Mouse (Mus musculus): ENCODE data around the gene Alox12e. TPM values are rescaled to one million over a fixed set of nuclear protein-coding genes. Genes with fewer than 3 reads are reported as not detected.

Gene Alox12e
- polyA plus RNA-seq (2014; fragmentation: Illumina TruSeq; extraction: RNeasy Lipid Tissue Mini Kit (QIAGEN cat#74804); ENCODE audit: insufficient read depth, low read depth, low replicate concordance): not detected

GRCm38 (mm10) chr11:70322528-70322927 is at the start of gene Alox12e:
Alox12e (minus strand) TSS chr11:70322628.

GRCm38 (mm10) chr11:70351868-70352267 is 29.4 kb upstream of the Alox12e start, which contains the start of gene Alox15:
Alox15 (minus strand) TSS chr11:70352031.

Other genes starting within 250 kb of the Alox12e start
- 0.41 TPM for gene Asgr2, start 230.0 kb downstream of the Alox12e start, polyA plus RNA-seq (2014; fragmentation: Illumina TruSeq; extraction: RNeasy Lipid Tissue Mini Kit (QIAGEN cat#74804); ENCODE audit: insufficient read depth, low read depth, low replicate concordance)
- 26.9 TPM for gene Mgl2, start 192.3 kb downstream of the Alox12e start, polyA plus RNA-seq (2014; fragmentation: Illumina TruSeq; extraction: RNeasy Lipid Tissue Mini Kit (QIAGEN cat#74804); ENCODE audit: insufficient read depth, low read depth, low replicate concordance)
- gene Clec10a, start 166.4 kb downstream of the Alox12e start, polyA plus RNA-seq (2014; fragmentation: Illumina TruSeq; extraction: RNeasy Lipid Tissue Mini Kit (QIAGEN cat#74804); ENCODE audit: insufficient read depth, low read depth, low replicate concordance): 14.5 TPM
- gene Slc16a11, start 109.9 kb downstream of the Alox12e start, polyA plus RNA-seq (2014; fragmentation: Illumina TruSeq; extraction: RNeasy Lipid Tissue Mini Kit (QIAGEN cat#74804); ENCODE audit: insufficient read depth, low read depth, low replicate concordance): 54.5 TPM
- 4.1 TPM for gene Slc16a13, start 101.6 kb downstream of the Alox12e start, polyA plus RNA-seq (2014; fragmentation: Illumina TruSeq; extraction: RNeasy Lipid Tissue Mini Kit (QIAGEN cat#74804); ENCODE audit: insufficient read depth, low read depth, low replicate concordance)
- 15.8 TPM for gene Bcl6b, start 92.8 kb downstream of the Alox12e start, polyA plus RNA-seq (2014; fragmentation: Illumina TruSeq; extraction: RNeasy Lipid Tissue Mini Kit (QIAGEN cat#74804); ENCODE audit: insufficient read depth, low read depth, low replicate concordance)
- gene 0610010K14Rik, start 84.7 kb downstream of the Alox12e start, polyA plus RNA-seq (2014; fragmentation: Illumina TruSeq; extraction: RNeasy Lipid Tissue Mini Kit (QIAGEN cat#74804); ENCODE audit: insufficient read depth, low read depth, low replicate concordance): 69.1 TPM
- gene Gm21988, start 82.8 kb downstream of the Alox12e start, polyA plus RNA-seq (2014; fragmentation: Illumina TruSeq; extraction: RNeasy Lipid Tissue Mini Kit (QIAGEN cat#74804); ENCODE audit: insufficient read depth, low read depth, low replicate concordance): 8.1 TPM
- gene Rnasek, start 82.8 kb downstream of the Alox12e start, polyA plus RNA-seq (2014; fragmentation: Illumina TruSeq; extraction: RNeasy Lipid Tissue Mini Kit (QIAGEN cat#74804); ENCODE audit: insufficient read depth, low read depth, low replicate concordance): 203 TPM
- gene Alox12, start 67.3 kb downstream of the Alox12e start, polyA plus RNA-seq (2014; fragmentation: Illumina TruSeq; extraction: RNeasy Lipid Tissue Mini Kit (QIAGEN cat#74804); ENCODE audit: insufficient read depth, low read depth, low replicate concordance): 2.8 TPM
- gene Alox15, start 29.4 kb upstream of the Alox12e start, polyA plus RNA-seq (2014; fragmentation: Illumina TruSeq; extraction: RNeasy Lipid Tissue Mini Kit (QIAGEN cat#74804); ENCODE audit: insufficient read depth, low read depth, low replicate concordance): 3.7 TPM
- gene Pelp1, start 87.4 kb upstream of the Alox12e start, polyA plus RNA-seq (2014; fragmentation: Illumina TruSeq; extraction: RNeasy Lipid Tissue Mini Kit (QIAGEN cat#74804); ENCODE audit: insufficient read depth, low read depth, low replicate concordance): 9.8 TPM
- 37.6 TPM for gene Arrb2, start 110.0 kb upstream of the Alox12e start, polyA plus RNA-seq (2014; fragmentation: Illumina TruSeq; extraction: RNeasy Lipid Tissue Mini Kit (QIAGEN cat#74804); ENCODE audit: insufficient read depth, low read depth, low replicate concordance)
- gene Med11, start 129.3 kb upstream of the Alox12e start, polyA plus RNA-seq (2014; fragmentation: Illumina TruSeq; extraction: RNeasy Lipid Tissue Mini Kit (QIAGEN cat#74804); ENCODE audit: insufficient read depth, low read depth, low replicate concordance): 52.9 TPM
- gene Zmynd15, start 136.8 kb upstream of the Alox12e start, polyA plus RNA-seq (2014; fragmentation: Illumina TruSeq; extraction: RNeasy Lipid Tissue Mini Kit (QIAGEN cat#74804); ENCODE audit: insufficient read depth, low read depth, low replicate concordance): 3.2 TPM
- gene Cxcl16, start 137.4 kb upstream of the Alox12e start, polyA plus RNA-seq (2014; fragmentation: Illumina TruSeq; extraction: RNeasy Lipid Tissue Mini Kit (QIAGEN cat#74804); ENCODE audit: insufficient read depth, low read depth, low replicate concordance): 59.8 TPM
- 0.25 TPM for gene Tm4sf5, start 182.6 kb upstream of the Alox12e start, polyA plus RNA-seq (2014; fragmentation: Illumina TruSeq; extraction: RNeasy Lipid Tissue Mini Kit (QIAGEN cat#74804); ENCODE audit: insufficient read depth, low read depth, low replicate concordance)
- 0.55 TPM for gene Vmo1, start 192.0 kb upstream of the Alox12e start, polyA plus RNA-seq (2014; fragmentation: Illumina TruSeq; extraction: RNeasy Lipid Tissue Mini Kit (QIAGEN cat#74804); ENCODE audit: insufficient read depth, low read depth, low replicate concordance)
- not detected for gene Gltpd2, start 196.6 kb upstream of the Alox12e start, polyA plus RNA-seq (2014; fragmentation: Illumina TruSeq; extraction: RNeasy Lipid Tissue Mini Kit (QIAGEN cat#74804); ENCODE audit: insufficient read depth, low read depth, low replicate concordance)
- gene Psmb6, start 202.7 kb upstream of the Alox12e start, polyA plus RNA-seq (2014; fragmentation: Illumina TruSeq; extraction: RNeasy Lipid Tissue Mini Kit (QIAGEN cat#74804); ENCODE audit: insufficient read depth, low read depth, low replicate concordance): 296 TPM
- gene Gm40193, start 210.3 kb upstream of the Alox12e start, polyA plus RNA-seq (2014; fragmentation: Illumina TruSeq; extraction: RNeasy Lipid Tissue Mini Kit (QIAGEN cat#74804); ENCODE audit: insufficient read depth, low read depth, low replicate concordance): not detected
- 9.6 TPM for gene Pld2, start 217.4 kb upstream of the Alox12e start, polyA plus RNA-seq (2014; fragmentation: Illumina TruSeq; extraction: RNeasy Lipid Tissue Mini Kit (QIAGEN cat#74804); ENCODE audit: insufficient read depth, low read depth, low replicate concordance)
- gene Mink1, start 240.3 kb upstream of the Alox12e start, polyA plus RNA-seq (2014; fragmentation: Illumina TruSeq; extraction: RNeasy Lipid Tissue Mini Kit (QIAGEN cat#74804); ENCODE audit: insufficient read depth, low read depth, low replicate concordance): 24.0 TPM

Data from lung, adult 10 weeks (tissue).